Mouse (Mus musculus) ES-Bruce4 (cell line): Measurements from ENCODE around the gene Phf10. TPM values are rescaled to one million over a fixed set of nuclear protein-coding genes. Genes with fewer than 3 reads are reported as not detected.
"Not testable (repeated sequence)": the region's sequence is repeated elsewhere in the genome, so short reads cannot be mapped to it uniquely, and the experiment has no call there.

Experiments used
- H3K27ac ChIP-seq: 2 replicates; pipeline ENCODE4 v1.5.1; 2012; ENCODE audit warnings: low read length, inconsistent platforms; ENCODE audit not compliant: insufficient read depth
- H3K27me3 ChIP-seq: 2 replicates; pipeline ENCODE4 v1.6.1; 2012; ENCODE audit warnings: mild to moderate bottlenecking, low read length, inconsistent platforms; ENCODE audit not compliant: control insufficient read depth, poor library complexity, insufficient read depth, severe bottlenecking
- H3K36me3 ChIP-seq: 2 replicates; pipeline ENCODE4 v1.6.1; 2012; ENCODE audit warnings: inconsistent platforms, mild to moderate bottlenecking, low read length, moderate library complexity; ENCODE audit not compliant: control insufficient read depth, poor library complexity, insufficient read depth, severe bottlenecking
- H3K4me1 ChIP-seq: one replicate; pipeline ENCODE4 v1.8.1; 2011; ENCODE audit warnings: low read length; ENCODE audit not compliant: control insufficient read depth, insufficient read depth
- H3K4me3 ChIP-seq: 2 replicates; pipeline ENCODE4 v1.5.1; 2011; ENCODE audit warnings: low read depth, mild to moderate bottlenecking, low read length
- H3K9ac ChIP-seq: 2 replicates; pipeline ENCODE4 v1.6.1; 2012; ENCODE audit warnings: low read depth, mild to moderate bottlenecking, inconsistent platforms; ENCODE audit not compliant: poor library complexity, severe bottlenecking
- H3K9me3 ChIP-seq: replicated peaks from 2 replicates; pipeline ENCODE4 v1.6.1; 2012; ENCODE audit warnings: mild to moderate bottlenecking, low read length, inconsistent platforms; ENCODE audit not compliant: control insufficient read depth, poor library complexity, insufficient read depth, severe bottlenecking
- CTCF ChIP-seq: IDR thresholded peaks from one replicate; pipeline ENCODE4 v1.8.1; 2011; ENCODE audit warnings: low read depth, low read length
- EP300 ChIP-seq: IDR thresholded peaks from 2 replicates; pipeline ENCODE4 v1.6.1; 2011; ENCODE audit warnings: low read depth, low read length; ENCODE audit not compliant: insufficient read depth
- POLR2A ChIP-seq: IDR thresholded peaks from one replicate; pipeline ENCODE4 v1.8.1; 2011; ENCODE audit warnings: low read length; ENCODE audit not compliant: insufficient read depth
- polyA plus RNA-seq: library from polyadenylated mRNA; stranded (reverse); fragments of >200 nt; gene quantifications from 2 replicates; pipeline ENCODE4 v1.2.4, GENCODE M21; 2011; ENCODE audit warnings: low read depth; ENCODE audit not compliant: missing spikeins, insufficient read depth, insufficient read length

Phf10 gene
- polyA plus RNA-seq, 1 experiment = 107 TPM

DNA sequence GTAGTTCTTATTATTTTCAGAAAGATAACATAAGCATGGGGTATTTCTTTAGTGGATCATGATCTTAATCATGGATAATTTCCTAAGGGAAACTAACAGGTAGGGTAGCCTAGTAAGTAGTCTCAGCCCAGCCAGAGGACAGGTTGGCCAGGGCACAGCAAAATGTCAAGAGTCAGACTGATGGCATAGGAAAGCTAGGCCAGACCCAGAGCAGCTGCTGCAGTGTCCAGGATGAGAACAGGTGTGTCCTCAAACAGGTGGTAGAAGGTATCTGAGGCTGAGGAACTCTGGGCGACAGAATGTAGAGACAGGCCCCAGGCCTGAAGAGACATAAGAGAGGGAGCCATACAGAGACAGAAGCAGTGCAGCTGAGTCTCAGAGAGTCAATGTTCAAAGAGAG lies 62.1 kb downstream of the Phf10 start:
- Histone ChIP-seq H3K9ac (no peak overlapping the region), H3K4me3 (no peak overlapping the region), H3K36me3 (no peaks in the 10 kb centered on the region), H3K9me3 (no peaks in the 10 kb centered on the region), H3K27ac (no peak overlapping the region), H3K4me1 (no peaks in the 10 kb centered on the region), H3K27me3 (no peaks in the 10 kb centered on the region)
- TF ChIP-seq CTCF = no peak
- TF ChIP-seq POLR2A = no peak
- TF ChIP-seq EP300 = no peak

DNA sequence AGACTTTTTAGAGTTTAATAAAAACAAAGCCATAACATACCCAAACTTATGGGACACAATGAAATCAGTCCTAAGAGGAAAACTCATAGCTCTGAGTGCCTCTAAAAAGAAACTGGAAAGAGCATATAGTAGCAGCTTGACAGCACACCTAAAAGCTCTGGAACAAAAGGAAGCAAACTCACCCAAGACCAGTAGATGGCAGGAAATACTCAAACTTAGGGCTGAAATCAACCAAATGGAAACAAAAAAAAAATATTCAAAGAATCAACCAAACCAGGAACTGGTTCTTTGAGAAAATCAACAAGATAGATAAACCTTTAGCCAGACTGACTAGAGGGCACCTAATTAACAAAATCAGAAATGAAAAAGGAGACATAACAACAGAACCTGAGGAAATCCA lies 66.0 kb downstream of the Phf10 start:
- not testable (repeated sequence) for H3K36me3 ChIP-seq, H3K27me3 ChIP-seq, H3K9me3 ChIP-seq, H3K9ac ChIP-seq, H3K4me1 ChIP-seq, H3K27ac ChIP-seq, H3K4me3 ChIP-seq

Other genes starting within 250 kb of the Phf10 start
- gene Wdr27, start 18.1 kb downstream of the Phf10 start, polyA plus RNA-seq = 1.8 TPM in 1 of 2 replicates, not detected in the other
- 16.1 and 21.1 TPM in 2 replicates for gene 1600012H06Rik, start 18.1 kb downstream of the Phf10 start, polyA plus RNA-seq
- 10.8 and 13.0 TPM in 2 replicates for gene 9030025P20Rik, start 17.2 kb upstream of the Phf10 start, polyA plus RNA-seq
- not detected in 2 replicates for gene Gm3417, start 17.5 kb upstream of the Phf10 start, polyA plus RNA-seq
- gene Gm3435, start 48.9 kb upstream of the Phf10 start, polyA plus RNA-seq = 4.7 and 5.1 TPM in 2 replicates
- 76.2 and 80.4 TPM in 2 replicates for gene Ermard, start 79.9 kb upstream of the Phf10 start, polyA plus RNA-seq
- gene Tcte3, start 80.2 kb upstream of the Phf10 start, polyA plus RNA-seq = 5.4 and 5.6 TPM in 2 replicates
- 6.9 and 7.0 TPM in 2 replicates for gene Gm3448, start 80.3 kb upstream of the Phf10 start, polyA plus RNA-seq